Mouse (Mus musculus) embryonic facial prominence, embryonic 11.5 days (tissue): ENCODE measurements around the gene Auts2. TPM values are rescaled to one million over a fixed set of nuclear protein-coding genes. Genes with fewer than 3 reads are reported as not detected.
A peak's percentile ranks its signal among the peaks of the same experiment; 100 is the strongest.

Experiments used
- ATAC-seq: fragments of 200-750 bp; cut with Nextera tagmentation; replicated peaks from 2 replicates; pipeline ENCODE4 v1.8.0; 2017; ENCODE audit warnings: low read depth; ENCODE audit not compliant: insufficient number of reproducible peaks, low FRiP score, low TSS enrichment
- DNase-seq: peaks from one replicate; pipeline ENCODE4 v3.0.0-alpha.2; 2015; ENCODE audit warnings: low spot score
- H3K27ac ChIP-seq: fragments of 300-500 bp; sonication (generic); replicated peaks from 2 replicates; pipeline ENCODE4 v1.5.1; 2014; ENCODE audit warnings: mild to moderate bottlenecking, low read depth, low read length, control low read depth
- H3K27me3 ChIP-seq: fragments of 300-500 bp; sonication (generic); 2 replicates; pipeline ENCODE4 v1.6.1; 2014; ENCODE audit warnings: mild to moderate bottlenecking, low read length, moderate library complexity, mixed read lengths; ENCODE audit not compliant: control insufficient read depth, insufficient read depth
- H3K36me3 ChIP-seq: fragments of 300-500 bp; sonication (generic); replicated peaks from 2 replicates; pipeline ENCODE4 v1.6.1; 2014; ENCODE audit warnings: low read depth, mild to moderate bottlenecking, low read length, moderate library complexity, mixed read lengths; ENCODE audit not compliant: control insufficient read depth, insufficient read depth
- H3K4me1 ChIP-seq: fragments of 300-500 bp; sonication (generic); 2 replicates; pipeline ENCODE4 v1.6.1; 2014; ENCODE audit warnings: low read length, mixed read lengths; ENCODE audit not compliant: control insufficient read depth, insufficient read depth
- H3K4me2 ChIP-seq: fragments of 300-500 bp; sonication (generic); 2 replicates; pipeline ENCODE4 v1.6.1; 2014; ENCODE audit warnings: low read depth, mild to moderate bottlenecking, control low read depth, low read length, moderate library complexity
- H3K4me3 ChIP-seq: fragments of 300-500 bp; sonication (generic); 2 replicates; pipeline ENCODE4 v1.5.1; 2014; ENCODE audit warnings: low read depth, low read length, control low read depth
- H3K9ac ChIP-seq: fragments of 300-500 bp; sonication (generic); replicated peaks from 2 replicates; pipeline ENCODE4 v1.6.1; 2014; ENCODE audit warnings: mild to moderate bottlenecking, control low read depth, low read length
- H3K9me3 ChIP-seq: fragments of 300-500 bp; sonication (generic); replicated peaks from 2 replicates; pipeline ENCODE4 v1.6.1; 2016; ENCODE audit warnings: mild to moderate bottlenecking, low read length, inconsistent platforms, mixed read lengths; ENCODE audit not compliant: control insufficient read depth
- WGBS: fragments of 180-500 bp; shearing (Covaris S2); extraction: QIAGEN DNeasy Blood & Tissue Kit; methylation state at CpG from one replicate; pipeline ENCODE4 v1.1.7; 2014; 5-methylcytosine and 5-hydroxymethylcytosine counted together
- polyA plus RNA-seq: library from polyadenylated mRNA; unstranded; fragments of >200 nt; fragmentation: Nextera tagmentation; extraction: Ambion mirVana; gene quantifications from 2 replicates; pipeline ENCODE4 v1.2.1, GENCODE M21; 2014

The Auts2 gene
- polyA plus RNA-seq, 1 experiment from 2014 or later: 30.5 TPM

DNA sequence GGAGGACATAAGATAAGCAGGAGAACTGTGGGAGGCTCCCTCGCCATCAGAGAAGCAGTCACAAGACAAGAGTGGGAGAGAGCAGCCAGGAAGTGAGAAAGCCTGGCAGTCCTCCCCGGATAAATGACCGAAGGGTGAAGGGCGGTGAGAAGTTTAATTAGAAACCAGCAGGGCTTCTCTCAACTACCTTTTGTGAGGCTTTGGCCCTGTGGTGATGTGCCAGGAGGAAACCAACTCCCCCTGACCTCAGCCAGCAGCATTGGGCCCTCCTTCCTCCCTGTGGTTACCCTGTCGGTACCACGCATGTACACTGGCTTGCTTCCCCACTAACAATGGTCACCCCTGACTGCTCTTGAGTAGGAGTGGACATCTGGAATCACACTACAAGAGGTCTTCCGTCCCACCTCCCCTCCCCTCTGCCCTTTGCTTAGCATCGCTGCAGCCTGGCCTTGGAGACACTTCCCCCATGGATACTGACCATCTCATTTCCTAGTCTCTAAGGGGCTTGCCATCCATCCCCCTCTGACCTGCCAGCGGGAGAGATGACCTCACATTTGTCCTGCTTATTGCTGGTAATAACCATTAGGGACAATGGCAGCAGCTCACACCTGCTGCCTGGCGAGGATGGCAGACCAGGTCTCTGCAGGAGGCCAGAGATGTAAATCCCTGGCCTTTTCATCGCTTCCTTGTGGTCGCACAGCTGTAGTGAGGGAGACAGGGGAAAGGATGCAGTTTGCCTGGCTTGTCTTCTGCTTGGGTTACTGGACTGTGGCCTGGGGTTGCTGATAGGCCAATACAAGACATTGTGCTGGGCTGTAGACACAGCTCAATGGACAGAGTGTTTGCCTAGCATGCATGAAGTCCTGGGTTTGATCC lies 958.6 kb downstream of the Auts2 start:
- H3K9ac ChIP-seq: no peak overlapping the region
- no peaks in the 10 kb centered on the region for H3K9me3 ChIP-seq
- H3K4me1 ChIP-seq: peaks cover 3% of the 10 kb centered on the region; the same call in 1 of the 2 replicates
- no peak; the same call in 1 of the 2 replicates for ATAC-seq
- no peak overlapping the region for H3K4me2 ChIP-seq
- DNase-seq: no peak
- no peak overlapping the region for H3K27ac ChIP-seq
- H3K4me3 ChIP-seq: no peak overlapping the region
- no peaks in the 10 kb centered on the region for H3K36me3 ChIP-seq
- no peaks in the 10 kb centered on the region for H3K27me3 ChIP-seq
- 23% methylated on average over 12 of the region's 12 CpGs for WGBS

DNA sequence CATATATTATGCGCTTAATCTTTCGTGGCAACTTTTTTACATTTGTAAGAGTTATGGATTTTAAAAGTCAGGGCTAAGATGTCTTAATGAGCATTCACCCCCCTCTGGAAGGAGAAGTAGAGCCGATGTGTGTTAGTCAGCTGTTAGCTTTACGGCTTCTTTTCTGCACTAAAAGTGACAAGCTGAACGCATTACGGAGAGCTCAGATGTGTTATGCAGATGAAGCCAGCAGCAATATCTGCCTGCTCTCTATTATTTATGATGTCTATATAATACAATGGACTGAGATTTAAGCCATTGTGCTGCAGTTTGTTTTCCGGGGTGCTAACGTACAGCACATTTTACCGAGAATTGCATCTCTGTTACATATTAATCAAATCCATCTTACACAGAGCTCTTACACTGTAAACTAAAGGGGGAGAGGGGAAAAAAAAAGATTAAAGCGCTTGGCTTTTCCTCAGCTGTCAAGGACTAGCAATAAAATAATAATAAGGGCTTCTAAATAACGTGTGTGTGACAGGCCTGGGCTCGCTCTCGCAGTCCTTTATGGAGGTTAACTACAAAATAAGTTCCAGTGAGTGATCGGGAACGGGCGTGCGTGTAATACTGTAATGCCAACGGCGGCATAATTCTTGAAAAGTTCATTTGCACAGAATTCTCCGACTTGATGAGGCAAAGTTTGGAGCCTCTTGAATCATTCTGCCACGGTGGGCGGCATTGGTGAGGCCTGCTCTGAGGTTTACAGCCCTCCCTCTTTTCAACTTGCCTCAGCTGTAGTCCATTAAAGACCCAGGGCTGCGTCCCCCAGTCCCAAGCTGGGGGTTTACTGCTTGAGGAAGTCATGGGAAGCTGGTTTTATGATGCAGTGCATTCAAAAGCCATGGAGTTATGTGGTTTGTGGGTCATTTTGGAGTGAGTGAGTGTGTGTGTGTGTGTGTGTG lies 961.8 kb downstream of the Auts2 start:
- H3K9ac ChIP-seq: no peak overlapping the region
- no peaks in the 10 kb centered on the region for H3K27me3 ChIP-seq
- no peak for ATAC-seq
- no peak overlapping the region for H3K4me2 ChIP-seq
- DNase-seq: peak; percentile 29
- no peaks in the 10 kb centered on the region for H3K9me3 ChIP-seq
- H3K27ac ChIP-seq: no peak overlapping the region
- 75% methylated on average over 23 of the region's 23 CpGs for WGBS
- H3K4me1 ChIP-seq: peaks cover 3% of the 10 kb centered on the region; the same call in 1 of the 2 replicates
- no peak overlapping the region for H3K4me3 ChIP-seq
- no peaks in the 10 kb centered on the region for H3K36me3 ChIP-seq

DNA sequence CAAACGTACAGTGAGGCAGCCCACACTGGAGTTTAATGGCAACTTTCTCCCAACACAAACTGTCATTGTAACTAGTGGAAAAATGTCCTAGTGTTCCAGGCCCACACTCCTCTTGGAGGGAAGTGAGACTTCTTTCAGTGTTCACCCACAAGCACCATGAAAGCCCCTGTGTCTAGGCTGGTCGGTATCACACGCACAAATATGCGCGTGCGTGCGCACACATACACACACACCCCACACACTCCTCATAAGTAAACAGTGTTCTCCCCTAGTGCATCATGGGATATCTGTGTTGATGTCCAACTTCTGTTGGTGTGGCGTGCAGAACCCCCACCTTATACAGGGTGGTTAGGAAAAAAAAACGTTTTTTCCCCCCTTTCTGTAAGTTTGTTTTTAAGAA lies 964.4 kb downstream of the Auts2 start:
- WGBS: 86% methylated on average over 9 of the region's 9 CpGs
- Histone ChIP-seq H3K4me1 (no peaks in the 10 kb centered on the region; the same call in 1 of the 2 replicates), H3K4me3 (no peak overlapping the region), H3K27me3 (no peaks in the 10 kb centered on the region), H3K9me3 (no peaks in the 10 kb centered on the region), H3K36me3 (no peaks in the 10 kb centered on the region), H3K27ac (no peak overlapping the region), H3K9ac (no peak overlapping the region), H3K4me2 (no peak overlapping the region)
- DNase-seq (no peak), ATAC-seq (no peak)

- Histone ChIP-seq H3K36me3 (no peaks in the 10 kb centered on the region), H3K4me2 (no peak overlapping the region), H3K27ac (no peak overlapping the region), H3K4me3 (no peak overlapping the region), H3K9ac (no peak overlapping the region), H3K4me1 (no peaks in the 10 kb centered on the region; the same call in 1 of the 2 replicates), H3K9me3 (no peaks in the 10 kb centered on the region), H3K27me3 (no peaks in the 10 kb centered on the region)
- 72% methylated on average over 11 of the region's 11 CpGs for WGBS
- ATAC-seq (no peak; the same call in 1 of the 2 replicates), DNase-seq (peak; percentile 38)
Observed at GRCm38 (mm10) chr5:131575733-131576265, 967.3 kb downstream of the Auts2 start.

GRCm38 (mm10) chr5:131575086-131575514 lies 968.0 kb downstream of the Auts2 start:
- Histone ChIP-seq H3K9me3 (no peaks in the 10 kb centered on the region), H3K4me1 (no peaks in the 10 kb centered on the region; the same call in 1 of the 2 replicates), H3K36me3 (no peaks in the 10 kb centered on the region), H3K9ac (no peak overlapping the region), H3K27me3 (no peaks in the 10 kb centered on the region), H3K4me3 (no peak overlapping the region), H3K4me2 (no peak overlapping the region), H3K27ac (no peak overlapping the region)
- no peak; the same call in 1 of the 2 replicates for ATAC-seq
- peak; percentile 32 for DNase-seq
- WGBS: 33% methylated on average over 5 of the region's 5 CpGs

- no peaks in the 10 kb centered on the region; the same call in 1 of the 2 replicates for H3K4me1 ChIP-seq
- H3K4me2 ChIP-seq: no peak overlapping the region
- no peaks in the 10 kb centered on the region for H3K9me3 ChIP-seq
- no peaks in the 10 kb centered on the region for H3K27me3 ChIP-seq
- H3K9ac ChIP-seq: no peak overlapping the region
- H3K27ac ChIP-seq: no peak overlapping the region
- no peak overlapping the region for H3K4me3 ChIP-seq
- 73% methylated on average over 16 of the region's 16 CpGs for WGBS
- ATAC-seq (no peak), DNase-seq (no peak)
- no peaks in the 10 kb centered on the region for H3K36me3 ChIP-seq
Observed at GRCm38 (mm10) chr5:131574469-131575085, 968.6 kb downstream of the Auts2 start.

GRCm38 (mm10) chr5:131573296-131574177 lies 969.6 kb downstream of the Auts2 start:
- Histone ChIP-seq H3K36me3 (no peaks in the 10 kb centered on the region), H3K4me1 (no peaks in the 10 kb centered on the region; the same call in 1 of the 2 replicates), H3K9me3 (no peaks in the 10 kb centered on the region), H3K27ac (no peak overlapping the region), H3K4me2 (no peak overlapping the region), H3K27me3 (no peaks in the 10 kb centered on the region), H3K4me3 (no peak overlapping the region), H3K9ac (no peak overlapping the region)
- 0 out of 2 replicates have a peak, but pooled peaks have one; percentile 45 for ATAC-seq
- no peak for DNase-seq
- 84% methylated on average over 18 of the region's 18 CpGs for WGBS
